8 mouse cellular contexts compared by ENCODE assay signal in genomic region chr7:111121522-111121921, GRCm38 (mm10). TPM values are rescaled to one million over a fixed set of nuclear protein-coding genes. Genes with fewer than 3 reads are reported as not detected.
A peak's percentile ranks its signal among the peaks of the same experiment; 100 is the strongest.
DNase-seq lines count a peak whose midpoint lies in the region; ATAC-seq and TF ChIP-seq lines count a peak whose summit lies in the region.

No protein-coding gene starts in this region.

- TF ChIP-seq POLR2A in liver, adult 2 months (IDR thresholded peaks at IDR 0.05; ENCODE audit: extremely low read depth, insufficient read depth, low read length), result no peak
- no peak for TF ChIP-seq POLR2A in bone marrow macrophage, adult 2 months (IDR thresholded peaks at IDR 0.05; ENCODE audit: borderline replicate concordance, low read depth, low read length)

- DNase-seq in liver, adult 2 months (ENCODE audit: extremely low read depth, low read depth, low spot score), result peak; percentile 53
- no peak for DNase-seq in liver
- DNase-seq in kidney, postnatal 36 days, result peak; percentile 68 to 81
- no peak for DNase-seq in ovary, postnatal 14 days (ENCODE audit: low spot score)
- no peak for DNase-seq in thymus, postnatal 25 days

- peak overlapping the region; percentile 78 for H3K4me2 ChIP-seq in forebrain, embryonic 15.5 days (replicated peaks)
- H3K4me2 ChIP-seq in midbrain, embryonic 15.5 days, result peak overlapping the region; percentile 75

- peak overlapping the region; percentile 89 for H3K27ac ChIP-seq in liver, adult 2 months (replicated peaks; ENCODE audit: insufficient read depth, low read depth, low read length)
- peak overlapping the region; percentile 88 for H3K27ac ChIP-seq in bone marrow macrophage, adult 2 months (ENCODE audit: insufficient read depth, low read depth, low read length)
- H3K27ac ChIP-seq in forebrain, embryonic 15.5 days (replicated peaks), result peak overlapping the region; percentile 99
- H3K27ac ChIP-seq in midbrain, embryonic 15.5 days, result peak overlapping the region; percentile 99

- no peak for ATAC-seq in forebrain, embryonic 15.5 days (replicated peaks)
- ATAC-seq in midbrain, embryonic 15.5 days (replicated peaks), result no peak

- no peaks in the 10 kb centered on the region for H3K9me3 ChIP-seq in forebrain, embryonic 15.5 days
- H3K9me3 ChIP-seq in midbrain, embryonic 15.5 days, result no peaks in the 10 kb centered on the region

- no peak for TF ChIP-seq CTCF in liver, adult 2 months (IDR thresholded peaks at IDR 0.05; ENCODE audit: low read depth, low read length)
- TF ChIP-seq CTCF in bone marrow macrophage, adult 2 months (IDR thresholded peaks at IDR 0.05; ENCODE audit: low read depth, low read length), result no peak

- 25% methylated on average over 9 of the region's 9 CpGs for WGBS in liver, adult 2 months
- WGBS in forebrain, embryonic 15.5 days, result 17% methylated on average over 9 of the region's 9 CpGs
- WGBS in midbrain, embryonic 15.5 days, result 32% methylated on average over 9 of the region's 9 CpGs

- H3K27me3 ChIP-seq in liver, adult 2 months (ENCODE audit: control insufficient read depth, insufficient read depth, low read length), result no peaks in the 10 kb centered on the region
- H3K27me3 ChIP-seq in forebrain, embryonic 15.5 days, result no peaks in the 10 kb centered on the region
- H3K27me3 ChIP-seq in midbrain, embryonic 15.5 days (replicated peaks), result no peaks in the 10 kb centered on the region

- H3K79me2 ChIP-seq in liver, adult 2 months (ENCODE audit: control insufficient read depth, insufficient read depth, low read length), result no peaks in the 10 kb centered on the region

- peaks cover 4% of the 10 kb centered on the region for H3K36me3 ChIP-seq in liver, adult 2 months (ENCODE audit: control insufficient read depth, insufficient read depth, low read length)
- H3K36me3 ChIP-seq in forebrain, embryonic 15.5 days, result peaks cover 7% of the 10 kb centered on the region
- no peaks in the 10 kb centered on the region for H3K36me3 ChIP-seq in midbrain, embryonic 15.5 days (replicated peaks)

- H3K9ac ChIP-seq in liver, adult 2 months (ENCODE audit: low read depth, low read length), result peak overlapping the region; percentile 75; the same call in 1 of the 2 replicates
- H3K9ac ChIP-seq in forebrain, embryonic 15.5 days (replicated peaks), result peak overlapping the region; percentile 65
- H3K9ac ChIP-seq in midbrain, embryonic 15.5 days, result peak overlapping the region; percentile 64

- H3K4me3 ChIP-seq in liver, adult 2 months (ENCODE audit: insufficient read depth, low read depth, low read length), result peak overlapping the region; percentile 66; the same call in 1 of the 2 replicates
- peak overlapping the region; percentile 87 for H3K4me3 ChIP-seq in bone marrow macrophage, adult 2 months (ENCODE audit: insufficient read depth, low read length)
- H3K4me3 ChIP-seq in forebrain, embryonic 15.5 days, result peak overlapping the region; percentile 66
- peak overlapping the region; percentile 57 for H3K4me3 ChIP-seq in midbrain, embryonic 15.5 days

- H3K4me1 ChIP-seq in liver, adult 2 months (ENCODE audit: control insufficient read depth, insufficient read depth, low read length), result peaks cover 5% of the 10 kb centered on the region
- H3K4me1 ChIP-seq in bone marrow macrophage, adult 2 months (ENCODE audit: control insufficient read depth, insufficient read depth, low read length), result peaks cover 13% of the 10 kb centered on the region
- H3K4me1 ChIP-seq in forebrain, embryonic 15.5 days, result peaks cover 14% of the 10 kb centered on the region
- peaks cover 9% of the 10 kb centered on the region for H3K4me1 ChIP-seq in midbrain, embryonic 15.5 days

RNA-seq across cellular contexts. Expression of gene Eif4g2, which starts 38.7 kb away (rescaled TPM):
- 210 and 323 TPM in 2 replicates for total RNA-seq in liver, adult 2 months (2014; rRNA removed)
- polyA plus RNA-seq in liver, adult 2 months (2012; rRNA removed), result 64.7 and 69.7 TPM in 2 replicates
- polyA plus RNA-seq in bone marrow macrophage, adult 2 months (2012; ENCODE audit: insufficient read depth, insufficient read length, missing spikeins), result 343 and 428 TPM in 2 replicates
- polyA plus RNA-seq in forebrain, embryonic 15.5 days (2015; fragmentation: Nextera tagmentation; extraction: Ambion mirVana), result 1,139 and 1,168 TPM in 2 replicates
- polyA plus RNA-seq in midbrain, embryonic 15.5 days (2015; fragmentation: Nextera tagmentation; extraction: Ambion mirVana), result 1,075 and 1,130 TPM in 2 replicates

Comparison
In these comparisons a context has a peak if more than half of its experiments do, and no peak if none do; other contexts are left out.
1. DNase-seq: peak in liver, adult 2 months (single experiment) and kidney, postnatal 36 days (2 of 2); none in liver (single experiment), ovary, postnatal 14 days (single experiment) and thymus, postnatal 25 days (single experiment).
2. Peak in every context shown above with its lines, with median percentiles within 50 percentile points of each other: H3K27ac ChIP-seq, H3K4me3 ChIP-seq and H3K9ac ChIP-seq.